Mouse (Mus musculus) left cerebral cortex, postnatal 36 days (tissue): ENCODE results near the gene Olfr550. TPM values are rescaled to one million over a fixed set of nuclear protein-coding genes. Genes with fewer than 3 reads are reported as not detected.

Experiments
- total RNA-seq, 2 experiments: library from RNA; stranded (reverse); gene quantifications; 2 replicates each; pipeline ENCODE4 v1.2.3; 2021

Olfr550 gene
- total RNA-seq, 2 experiments from 2014 or later: 0.42 to 0.50 TPM

Other genes starting within 250 kb of the Olfr550 start
- 10 to 100 TPM; 10.8 to 13.0 TPM for gene Rrm1, start 129.7 kb upstream of the Olfr550 start, total RNA-seq
- gene Olfr543, start 89.8 kb upstream of the Olfr550 start, total RNA-seq: not detected
- gene Olfr544, start 83.1 kb upstream of the Olfr550 start, total RNA-seq: not detected
- not detected for gene Olfr545, start 71.9 kb upstream of the Olfr550 start, total RNA-seq
- not detected for gene Olfr547, start 36.7 kb upstream of the Olfr550 start, total RNA-seq
- not detected for gene Olfr548-ps1, start 30.5 kb upstream of the Olfr550 start, total RNA-seq
- gene Olfr549, start 21.6 kb upstream of the Olfr550 start, total RNA-seq: not detected
- 1 to 10 TPM; 2.0 to 4.3 TPM for gene Trim21, start 6.0 kb upstream of the Olfr550 start, total RNA-seq
- not detected for gene Olfr551, start 20.4 kb downstream of the Olfr550 start, total RNA-seq
- gene Olfr552, start 26.3 kb downstream of the Olfr550 start, total RNA-seq: under 1 TPM in 1 of 2 experiments, not detected in 1; 0.27 TPM
- gene Olfr553, start 46.8 kb downstream of the Olfr550 start, total RNA-seq: not detected
- not detected for gene Olfr554, start 67.0 kb downstream of the Olfr550 start, total RNA-seq
- gene Olfr555, start 87.4 kb downstream of the Olfr550 start, total RNA-seq: not detected
- gene Olfr556, start 93.5 kb downstream of the Olfr550 start, total RNA-seq: not detected
- gene Trim68, start 115.9 kb downstream of the Olfr550 start, total RNA-seq: 1 to 10 TPM; 5.5 to 6.7 TPM
- gene Olfr557, start 124.5 kb downstream of the Olfr550 start, total RNA-seq: under 1 TPM in 1 of 2 experiments, not detected in 1; 0.25 TPM
- under 1 TPM; 0.12 to 0.29 TPM for gene Olfr558, start 130.8 kb downstream of the Olfr550 start, total RNA-seq
- not detected for gene Olfr33, start 147.6 kb downstream of the Olfr550 start, total RNA-seq
- gene Olfr559, start 156.0 kb downstream of the Olfr550 start, total RNA-seq: not detected
- under 1 TPM; 0.27 to 0.54 TPM for gene Olfr560, start 187.9 kb downstream of the Olfr550 start, total RNA-seq
- under 1 TPM; 0.72 to 0.77 TPM for gene Olfr78, start 188.0 kb downstream of the Olfr550 start, total RNA-seq
- not detected for gene Olfr561, start 199.8 kb downstream of the Olfr550 start, total RNA-seq
- not detected for gene Olfr564, start 232.0 kb downstream of the Olfr550 start, total RNA-seq